In genomic region chr2:115601280-115601679, GRCm38 (mm10) we compare ENCODE assay signal across 20 mouse cellular contexts. TPM values are rescaled to one million over a fixed set of nuclear protein-coding genes. Genes with fewer than 3 reads are reported as not detected.
DNase-seq lines count a peak whose midpoint lies in the region; ATAC-seq and TF ChIP-seq lines count a peak whose summit lies in the region.
"Had no signal": no experiment of that assay in that cellular context is flagged by ENCODE, and none has a peak within 500 bp of the region (broad histone marks: within the 10 kb centered on the region; RNA-seq: fewer than 3 reads in every experiment).

No protein-coding gene starts in this region.

- no peak overlapping the region for H3K4me2 ChIP-seq in hindbrain, embryonic 11.5 days (replicated peaks; ENCODE audit: low read depth, low read length)
- no peak overlapping the region for H3K4me2 ChIP-seq in hindbrain, postnatal 0 days (ENCODE audit: low read depth, low read length)
- H3K4me2 ChIP-seq in midbrain, embryonic 11.5 days = no peak overlapping the region
- no peak overlapping the region for H3K4me2 ChIP-seq in stomach, embryonic 14.5 days (replicated peaks; ENCODE audit: low read depth, low read length)
- H3K4me2 ChIP-seq in stomach, postnatal 0 days (replicated peaks; ENCODE audit: low read depth) = no peak overlapping the region
- H3K4me2 ChIP-seq: embryonic facial prominence, embryonic 15.5 days; heart, embryonic 12.5 days had no signal

- no peak for TF ChIP-seq CTCF in hindbrain, postnatal 0 days (IDR thresholded peaks at IDR 0.05; ENCODE audit: low read depth)
- TF ChIP-seq CTCF in stomach, postnatal 0 days (IDR thresholded peaks at IDR 0.05; ENCODE audit: low read depth) = no peak

- H3K4me3 ChIP-seq in hindbrain, embryonic 11.5 days (ENCODE audit: low read depth, low read length) = no peak overlapping the region
- H3K4me3 ChIP-seq in hindbrain, postnatal 0 days (ENCODE audit: low read length) = no peak overlapping the region
- H3K4me3 ChIP-seq in midbrain, embryonic 11.5 days (ENCODE audit: low read depth, low read length) = no peak overlapping the region
- no peak overlapping the region for H3K4me3 ChIP-seq in midbrain, embryonic 10.5 days
- H3K4me3 ChIP-seq in stomach, embryonic 14.5 days (ENCODE audit: low read depth, low read length) = no peak overlapping the region
- no peak overlapping the region for H3K4me3 ChIP-seq in stomach, postnatal 0 days (ENCODE audit: low read depth, low read length)
- H3K4me3 ChIP-seq: embryonic facial prominence, embryonic 15.5 days; erythroblast, embryonic 14.5 days; forebrain, embryonic 10.5 days; gastrocnemius, adult 2 months; heart, embryonic 12.5 days had no signal

- no peak overlapping the region for H3K9ac ChIP-seq in hindbrain, embryonic 11.5 days (ENCODE audit: low read depth, low read length)
- no peak overlapping the region for H3K9ac ChIP-seq in hindbrain, postnatal 0 days (replicated peaks; ENCODE audit: low read length)
- H3K9ac ChIP-seq in midbrain, embryonic 11.5 days (ENCODE audit: low read length) = no peak overlapping the region
- no peak overlapping the region for H3K9ac ChIP-seq in stomach, embryonic 14.5 days (replicated peaks; ENCODE audit: low read depth, low read length)
- no peak overlapping the region for H3K9ac ChIP-seq in stomach, postnatal 0 days (ENCODE audit: low read length)
- H3K9ac ChIP-seq: embryonic facial prominence, embryonic 15.5 days; heart, embryonic 12.5 days had no signal

- TF ChIP-seq EP300 in stomach, postnatal 0 days (optimal IDR thresholded peaks at IDR 0.05) = no peak

- H3K27ac ChIP-seq in hindbrain, embryonic 11.5 days (ENCODE audit: low read depth, low read length) = 0 out of 2 replicates have a peak overlapping the region, but pooled peaks have one; percentile 54
- no peak overlapping the region for H3K27ac ChIP-seq in hindbrain, postnatal 0 days
- H3K27ac ChIP-seq in midbrain, embryonic 11.5 days (ENCODE audit: low read depth, low read length) = no peak overlapping the region
- H3K27ac ChIP-seq in midbrain, embryonic 10.5 days (replicated peaks) = no peak overlapping the region
- peak overlapping the region; percentile 34; the same call in 1 of the 2 replicates for H3K27ac ChIP-seq in stomach, embryonic 14.5 days (ENCODE audit: low read length)
- no peak overlapping the region for H3K27ac ChIP-seq in stomach, postnatal 0 days (replicated peaks)
- H3K27ac ChIP-seq: embryonic facial prominence, embryonic 15.5 days; forebrain, embryonic 10.5 days; gastrocnemius, adult 2 months had no signal

- 57% methylated on average over 1 of the region's 1 CpGs for WGBS in hindbrain, embryonic 11.5 days
- 62% methylated on average over 1 of the region's 1 CpGs for WGBS in hindbrain, postnatal 0 days
- WGBS in midbrain, embryonic 11.5 days = 80% methylated on average over 1 of the region's 1 CpGs
- WGBS in midbrain, embryonic 10.5 days = 88% methylated on average over 1 of the region's 1 CpGs
- 91% methylated on average over 1 of the region's 1 CpGs for WGBS in stomach, embryonic 14.5 days
- WGBS in stomach, postnatal 0 days = 88% methylated on average over 1 of the region's 1 CpGs

- H3K27me3 ChIP-seq in hindbrain, embryonic 11.5 days (ENCODE audit: control insufficient read depth, insufficient read depth, low read length) = no peaks in the 10 kb centered on the region
- no peaks in the 10 kb centered on the region for H3K27me3 ChIP-seq in hindbrain, postnatal 0 days (ENCODE audit: insufficient read depth, low read length)
- no peaks in the 10 kb centered on the region for H3K27me3 ChIP-seq in midbrain, embryonic 11.5 days (ENCODE audit: control insufficient read depth, insufficient read depth, low read length)
- no peaks in the 10 kb centered on the region for H3K27me3 ChIP-seq in midbrain, embryonic 10.5 days (ENCODE audit: low read depth, poor library complexity, severe bottlenecking)
- no peaks in the 10 kb centered on the region for H3K27me3 ChIP-seq in stomach, embryonic 14.5 days (ENCODE audit: control insufficient read depth, insufficient read depth, low read length)
- no peaks in the 10 kb centered on the region for H3K27me3 ChIP-seq in stomach, postnatal 0 days (ENCODE audit: control insufficient read depth, insufficient read depth, low read length)
- H3K27me3 ChIP-seq: embryonic facial prominence, embryonic 15.5 days; heart, embryonic 12.5 days had no signal

- peaks cover 2% of the 10 kb centered on the region; the same call in 1 of the 2 replicates for H3K4me1 ChIP-seq in hindbrain, embryonic 11.5 days (replicated peaks; ENCODE audit: control insufficient read depth, insufficient read depth, low read length)
- 0 out of 2 replicates have a peak, but pooled peaks cover 6% of the 10 kb centered on the region for H3K4me1 ChIP-seq in hindbrain, postnatal 0 days (ENCODE audit: insufficient read depth, low read length)
- H3K4me1 ChIP-seq in midbrain, embryonic 11.5 days (ENCODE audit: control insufficient read depth, insufficient read depth, low read length) = peaks cover 6% of the 10 kb centered on the region; the same call in 1 of the 2 replicates
- peaks cover 22% of the 10 kb centered on the region for H3K4me1 ChIP-seq in midbrain, embryonic 10.5 days
- peaks cover 11% of the 10 kb centered on the region for H3K4me1 ChIP-seq in stomach, embryonic 14.5 days (ENCODE audit: control insufficient read depth, insufficient read depth, low read length)
- no peaks in the 10 kb centered on the region for H3K4me1 ChIP-seq in stomach, postnatal 0 days (replicated peaks; ENCODE audit: control insufficient read depth, insufficient read depth)

- no peaks in the 10 kb centered on the region for H3K9me3 ChIP-seq in hindbrain, embryonic 11.5 days (ENCODE audit: control insufficient read depth, low read length)
- H3K9me3 ChIP-seq in hindbrain, postnatal 0 days (ENCODE audit: low read length) = no peaks in the 10 kb centered on the region
- H3K9me3 ChIP-seq in midbrain, embryonic 11.5 days (ENCODE audit: control insufficient read depth, low read length) = no peaks in the 10 kb centered on the region
- no peaks in the 10 kb centered on the region for H3K9me3 ChIP-seq in midbrain, embryonic 10.5 days (replicated peaks)
- no peaks in the 10 kb centered on the region for H3K9me3 ChIP-seq in stomach, embryonic 14.5 days (ENCODE audit: control insufficient read depth, low read depth, low read length)
- no peaks in the 10 kb centered on the region for H3K9me3 ChIP-seq in stomach, postnatal 0 days (ENCODE audit: control insufficient read depth, low read length)
- H3K9me3 ChIP-seq: embryonic facial prominence, embryonic 15.5 days; forebrain, embryonic 10.5 days; heart, embryonic 12.5 days had no signal

- no peaks in the 10 kb centered on the region for H3K36me3 ChIP-seq in hindbrain, embryonic 11.5 days (ENCODE audit: control insufficient read depth, insufficient read depth, low read length)
- no peaks in the 10 kb centered on the region for H3K36me3 ChIP-seq in hindbrain, postnatal 0 days (ENCODE audit: insufficient read depth, low read length)
- H3K36me3 ChIP-seq in midbrain, embryonic 11.5 days (ENCODE audit: control insufficient read depth, insufficient read depth, low read length) = no peaks in the 10 kb centered on the region
- H3K36me3 ChIP-seq in midbrain, embryonic 10.5 days = no peaks in the 10 kb centered on the region
- H3K36me3 ChIP-seq in stomach, embryonic 14.5 days (ENCODE audit: control insufficient read depth, insufficient read depth, low read length) = no peaks in the 10 kb centered on the region
- no peaks in the 10 kb centered on the region for H3K36me3 ChIP-seq in stomach, postnatal 0 days (ENCODE audit: control insufficient read depth, insufficient read depth, low read length)
- H3K36me3 ChIP-seq: embryonic facial prominence, embryonic 15.5 days; forebrain, embryonic 10.5 days; heart, embryonic 12.5 days had no signal

- ATAC-seq in hindbrain, embryonic 11.5 days (ENCODE audit: low FRiP score) = peak; percentile 69; the same call in 1 of the 2 replicates
- ATAC-seq in hindbrain, postnatal 0 days = no peak
- ATAC-seq in midbrain, embryonic 11.5 days (ENCODE audit: low FRiP score) = no peak
- ATAC-seq in stomach, embryonic 14.5 days (ENCODE audit: insufficient number of reproducible peaks, insufficient read depth, low FRiP score, low read depth) = no peak
- no peak for ATAC-seq in stomach, postnatal 0 days (ENCODE audit: low FRiP score, low TSS enrichment)
- ATAC-seq: intestine, postnatal 0 days had no signal

- peak; percentile 46 for DNase-seq in hindbrain, embryonic 11.5 days (ENCODE audit: low spot score)
- DNase-seq in hindbrain, postnatal 0 days (ENCODE audit: low spot score) = no peak
- DNase-seq in midbrain, embryonic 11.5 days (ENCODE audit: low spot score, missing footprints) = peak; percentile 71
- no peak for DNase-seq in midbrain, embryonic 10.5 days (ENCODE audit: low spot score)
- no peak for DNase-seq in stomach, postnatal 0 days (ENCODE audit: low spot score)
- DNase-seq in heart, postnatal 14 days = no peak
- DNase-seq: adrenal gland, adult 8-10 months; adrenal gland, postnatal 36 days; cerebellum, adult 11 months; cerebellum, adult 8-10 months; cerebellum, postnatal 14 days; gastrocnemius, adult 2 months; gastrocnemius, postnatal 25 days; heart, postnatal 36 days had no signal

- intact Hi-C loops in heart, postnatal 14 days (cut with DNase I) = no loop called here

RNA-seq across cellular contexts. Expression of gene BC052040, which starts 19.8 kb away (rescaled TPM):
- polyA plus RNA-seq in hindbrain, embryonic 11.5 days (2014; fragmentation: Nextera tagmentation; extraction: Ambion mirVana) = 21.7 and 24.2 TPM in 2 replicates
- total RNA-seq in hindbrain, postnatal 0 days (2014; rRNA removed) = 11.7 and 14.3 TPM in 2 replicates
- polyA plus RNA-seq in hindbrain, postnatal 0 days (2015; fragmentation: Nextera tagmentation; extraction: Ambion mirVana) = 11.2 and 13.7 TPM in 2 replicates
- 19.6 and 19.7 TPM in 2 replicates for polyA plus RNA-seq in midbrain, embryonic 11.5 days (2014; fragmentation: Nextera tagmentation; extraction: Ambion mirVana)
- 19.6 and 21.7 TPM in 2 replicates for polyA plus RNA-seq in midbrain, embryonic 10.5 days (2016; fragmentation: Nextera tagmentation; extraction: Ambion mirVana)
- polyA plus RNA-seq in stomach, embryonic 14.5 days (2014; fragmentation: Nextera tagmentation; extraction: Ambion mirVana) = 11.3 and 13.5 TPM in 2 replicates
- 3.8 and 4.4 TPM in 2 replicates for polyA plus RNA-seq in stomach, postnatal 0 days (2015; fragmentation: Nextera tagmentation; extraction: Ambion mirVana)
- total RNA-seq in heart, postnatal 14 days (2021) = 1 to 10 TPM; 1.7 to 2.3 TPM

Comparison
In these comparisons a context has a peak if more than half of its experiments do, and no peak if none do; other contexts are left out.
1. DNase-seq: peak in hindbrain, embryonic 11.5 days (single experiment) and midbrain, embryonic 11.5 days (single experiment); none in hindbrain, postnatal 0 days (single experiment), midbrain, embryonic 10.5 days (single experiment), stomach, postnatal 0 days (single experiment) and heart, postnatal 14 days (0 of 2).
2. H3K27ac ChIP-seq: peak in hindbrain, embryonic 11.5 days (single experiment) and stomach, embryonic 14.5 days (single experiment); none in hindbrain, postnatal 0 days (single experiment), midbrain, embryonic 11.5 days (single experiment), midbrain, embryonic 10.5 days (single experiment) and stomach, postnatal 0 days (single experiment).